Mouse (Mus musculus): ENCODE results near the gene Tsc22d4. TPM values are rescaled to one million over a fixed set of nuclear protein-coding genes. Genes with fewer than 3 reads are reported as not detected.
A peak's percentile ranks its signal among the peaks of the same experiment; 100 is the strongest.
"Not testable (repeated sequence)": the region's sequence is repeated elsewhere in the genome, so short reads cannot be mapped to it uniquely, and the experiment has no call there.

Gene Tsc22d4
- total RNA-seq (2021) = 10 to 100 TPM; 61.6 to 71.9 TPM

GRCm38 (mm10) chr5:137745214-137746171, at the start of gene Tsc22d4:
Gene Tsc22d4 (plus strand): TSS chr5:137745730.
- DNase-seq = peak; percentile 95
- intact Hi-C loops (cut with DNase I) = loop anchor here (10.0 kb wide), 1 partner anchor 391 kb away; the partner anchor contains the start of gene Ephb4

DNA sequence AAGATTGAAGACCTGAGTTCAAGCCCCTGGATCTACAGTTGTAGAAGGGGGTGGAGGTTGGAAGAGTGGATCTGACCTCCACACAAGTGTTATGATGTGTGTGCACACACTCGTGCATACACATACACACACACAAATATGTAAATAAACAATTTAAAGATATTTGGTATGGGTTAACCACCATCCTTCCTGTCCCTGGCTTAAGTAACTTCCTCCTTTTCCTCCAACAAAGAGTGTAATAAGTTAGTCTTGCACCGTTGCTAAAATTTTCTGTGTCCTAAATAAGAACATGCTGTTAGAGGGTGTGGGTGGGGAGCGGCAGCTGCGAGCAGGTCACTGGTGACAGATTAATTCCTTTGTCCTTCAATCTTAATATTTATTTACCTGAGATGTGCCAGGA, 49.6 kb upstream of the Tsc22d4 start:
- intact Hi-C loops (cut with DNase I) = no loop called here
- no peak for DNase-seq

- intact Hi-C loops (cut with DNase I) = no loop called here
Measured at GRCm38 (mm10) chr5:137699080-137699479, 46.5 kb upstream of the Tsc22d4 start.

DNA sequence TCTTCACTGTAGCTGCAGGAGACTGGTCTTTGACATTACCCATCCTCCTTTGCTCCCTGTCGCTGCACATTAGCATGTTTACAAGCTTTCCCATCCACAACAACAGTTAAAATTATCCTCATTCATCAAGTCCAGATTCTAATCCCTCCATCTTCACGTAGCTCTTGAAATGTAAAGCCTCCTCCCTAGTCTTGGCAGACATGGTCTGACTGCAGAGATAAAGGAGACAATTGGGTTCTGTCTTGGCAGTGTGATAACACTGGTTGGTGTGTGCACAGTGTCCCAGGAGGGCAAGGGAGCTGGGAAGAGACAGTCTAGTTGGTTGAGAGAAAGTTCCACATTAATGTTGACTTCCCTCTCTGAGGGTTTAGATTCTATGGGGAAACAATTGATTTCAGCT, 45.7 kb upstream of the Tsc22d4 start:
- no peak for DNase-seq
- intact Hi-C loops (cut with DNase I) = no loop called here

More at GRCm38 (mm10) chr5:137699080-137699479, 46.5 kb upstream of the Tsc22d4 start:
- no peak for DNase-seq

GRCm38 (mm10) chr5:137705242-137705641, 40.3 kb upstream of the Tsc22d4 start:
- DNase-seq = no peak
- intact Hi-C loops (cut with DNase I) = no loop called here

GRCm38 (mm10) chr5:137706913-137707633, 38.5 kb upstream of the Tsc22d4 start:
- peak; percentile 78 for DNase-seq
- intact Hi-C loops (cut with DNase I) = no loop called here

GRCm38 (mm10) chr5:137713454-137713853, 32.1 kb upstream of the Tsc22d4 start:
- DNase-seq = no peak
- intact Hi-C loops (cut with DNase I) = no loop called here

GRCm38 (mm10) chr5:137715685-137716084, 29.8 kb upstream of the Tsc22d4 start:
- no peak for DNase-seq
- intact Hi-C loops (cut with DNase I) = no loop called here

DNA sequence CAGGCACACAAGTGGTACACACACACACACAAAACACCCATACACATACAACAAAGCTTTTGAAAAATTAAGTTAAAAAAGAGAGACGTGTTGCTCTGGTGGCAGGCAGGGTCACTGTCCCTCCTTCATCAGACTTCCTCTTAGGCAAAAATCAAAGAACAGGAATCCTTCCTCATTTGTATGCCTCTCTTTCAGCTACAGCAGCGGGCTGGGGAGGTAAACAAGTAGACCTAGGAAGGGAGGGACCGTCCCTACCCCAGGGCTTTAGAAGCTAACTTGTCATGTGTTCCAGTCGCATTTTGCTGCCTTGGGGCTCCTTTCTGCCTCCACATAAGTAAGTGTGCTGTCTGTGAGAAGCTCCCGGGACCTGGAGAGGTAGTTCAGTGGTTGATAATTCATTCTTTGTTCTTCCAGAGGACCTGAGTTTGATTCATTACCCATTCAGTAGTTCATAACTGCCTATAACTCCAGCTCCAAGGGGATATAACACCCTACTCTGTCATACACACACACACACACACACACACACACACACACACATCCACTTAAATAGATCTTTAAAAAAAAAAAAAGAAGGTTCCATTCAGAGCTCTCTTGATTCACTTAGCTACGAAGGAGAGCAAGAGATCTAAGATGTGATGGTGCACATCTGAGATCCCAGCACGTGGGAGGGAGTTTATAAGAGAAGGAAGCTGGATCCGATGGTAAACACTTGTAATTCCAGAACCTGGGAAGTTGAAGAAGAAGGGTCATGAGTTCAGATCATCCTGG, 27.3 kb upstream of the Tsc22d4 start:
- intact Hi-C loops (cut with DNase I) = no loop called here
- DNase-seq = no peak

- DNase-seq = no peak
- intact Hi-C loops (cut with DNase I) = no loop called here
Measured at GRCm38 (mm10) chr5:137719088-137719487, 26.4 kb upstream of the Tsc22d4 start.

GRCm38 (mm10) chr5:137720558-137721164, 24.9 kb upstream of the Tsc22d4 start:
- DNase-seq; intact Hi-C loops (cut with DNase I): not testable (repeated sequence)

- no peak for DNase-seq
- intact Hi-C loops (cut with DNase I) = no loop called here
Measured at GRCm38 (mm10) chr5:137723840-137724239, 21.7 kb upstream of the Tsc22d4 start.

DNA sequence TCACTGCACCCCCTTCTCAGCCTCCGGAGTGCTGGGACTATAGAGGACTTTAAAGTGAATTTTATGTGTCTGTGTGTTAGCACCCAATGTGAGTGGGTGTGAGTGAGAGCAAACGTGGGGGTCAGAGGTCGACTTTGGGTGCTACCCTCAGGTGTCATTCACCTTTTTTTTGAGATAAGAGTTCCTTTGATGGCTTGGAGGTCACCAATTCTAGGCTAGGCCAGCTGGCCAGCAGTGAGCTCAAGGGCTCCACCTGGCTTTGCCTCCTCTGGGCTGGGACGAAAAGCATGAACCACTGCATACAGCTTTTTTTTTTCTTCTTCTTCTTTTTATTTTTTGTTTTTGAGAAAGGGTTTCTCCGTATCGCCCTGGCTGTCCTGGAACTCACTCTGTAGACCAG, 18.8 kb upstream of the Tsc22d4 start:
- no peak for DNase-seq
- intact Hi-C loops (cut with DNase I) = no loop called here

GRCm38 (mm10) chr5:137733638-137734288, 11.8 kb upstream of the Tsc22d4 start:
- intact Hi-C loops (cut with DNase I) = no loop called here
- DNase-seq = no peak

GRCm38 (mm10) chr5:137734289-137735061, 11.1 kb upstream of the Tsc22d4 start:
- intact Hi-C loops (cut with DNase I) = no loop called here
- DNase-seq = peak; percentile 92

DNA sequence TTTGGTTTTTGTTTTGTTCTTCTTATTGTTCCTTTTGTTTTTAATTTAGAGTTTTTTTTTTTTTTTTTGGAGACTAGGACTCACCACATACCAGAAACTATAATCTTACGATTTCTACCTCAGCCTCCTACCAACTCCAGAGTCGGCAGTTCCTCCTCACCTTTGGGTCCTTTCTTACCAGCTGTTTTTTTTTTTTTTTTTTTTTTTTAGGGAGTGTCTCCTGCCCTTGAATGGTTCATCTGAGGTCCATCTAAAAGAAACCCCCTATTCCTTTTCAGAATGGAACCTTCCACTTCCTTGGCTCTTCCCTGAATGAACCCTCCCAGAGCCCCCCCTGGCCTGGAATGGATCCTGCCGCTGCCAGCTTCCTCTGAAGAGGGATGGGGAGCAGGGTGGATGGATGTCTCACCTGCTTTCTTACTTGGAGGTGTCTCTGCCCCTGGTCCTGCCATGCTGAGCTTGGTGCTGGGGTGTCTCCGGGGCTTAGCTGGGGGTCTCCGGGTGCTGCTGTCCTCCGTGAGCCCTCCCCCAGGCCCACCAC, 8.1 kb upstream of the Tsc22d4 start:
- peak; percentile 66 for DNase-seq
- intact Hi-C loops (cut with DNase I) = no loop called here

- no peak for DNase-seq
- intact Hi-C loops (cut with DNase I) = no loop called here
Measured at GRCm38 (mm10) chr5:137738516-137738915, 7.0 kb upstream of the Tsc22d4 start.

DNA sequence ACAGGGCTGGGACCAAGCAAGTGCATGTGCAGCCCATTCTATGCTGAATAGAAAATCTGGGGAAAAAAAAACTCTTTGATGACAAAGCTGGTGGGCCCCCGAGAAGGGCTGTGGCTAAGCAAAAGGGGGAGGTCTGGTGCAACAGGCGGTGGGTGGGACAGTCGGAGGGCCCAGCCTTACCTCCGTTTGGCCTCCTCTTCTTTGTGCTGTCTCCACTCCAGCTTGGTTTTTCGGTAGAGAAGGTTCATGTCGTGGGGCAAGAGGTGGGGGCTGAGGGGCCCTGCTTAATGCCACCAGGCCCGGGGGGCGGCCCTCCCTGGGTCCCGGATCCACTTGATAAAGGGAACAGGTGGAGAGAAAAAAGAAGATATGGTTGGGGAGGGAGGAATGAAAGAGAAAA, 6.1 kb upstream of the Tsc22d4 start:
- DNase-seq = no peak
- intact Hi-C loops (cut with DNase I) = no loop called here

DNA sequence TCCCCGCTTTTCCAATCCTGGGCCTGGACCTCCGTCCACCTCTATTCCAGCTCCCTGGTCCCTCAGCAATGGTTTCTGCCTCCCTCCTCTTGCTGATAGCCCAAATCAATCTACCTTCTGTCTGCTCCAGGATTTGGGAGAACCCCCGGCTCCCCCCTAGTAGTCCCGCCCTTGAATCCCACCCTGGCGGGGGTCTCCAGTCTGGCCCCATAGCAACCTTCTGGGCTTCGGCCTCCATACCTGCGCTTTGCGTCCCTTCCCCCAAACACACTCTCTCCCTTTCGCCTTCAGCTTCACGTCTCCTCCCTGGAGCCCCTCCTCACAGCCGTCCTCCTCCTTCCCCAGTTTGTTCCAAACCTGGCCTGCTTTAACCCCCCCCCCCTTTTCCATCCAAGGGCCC, 5.0 kb upstream of the Tsc22d4 start:
- intact Hi-C loops (cut with DNase I) = loop anchor here (5.0 to 10.0 kb wide), 2 partner anchors 83 to 386 kb away; partner anchors contain the start of gene Ephb4
- DNase-seq = no peak

All from left cerebral cortex, postnatal 4 days (tissue).